Mouse (Mus musculus): ENCODE data around the gene Gpr155.

Gpr155 gene

DNA sequence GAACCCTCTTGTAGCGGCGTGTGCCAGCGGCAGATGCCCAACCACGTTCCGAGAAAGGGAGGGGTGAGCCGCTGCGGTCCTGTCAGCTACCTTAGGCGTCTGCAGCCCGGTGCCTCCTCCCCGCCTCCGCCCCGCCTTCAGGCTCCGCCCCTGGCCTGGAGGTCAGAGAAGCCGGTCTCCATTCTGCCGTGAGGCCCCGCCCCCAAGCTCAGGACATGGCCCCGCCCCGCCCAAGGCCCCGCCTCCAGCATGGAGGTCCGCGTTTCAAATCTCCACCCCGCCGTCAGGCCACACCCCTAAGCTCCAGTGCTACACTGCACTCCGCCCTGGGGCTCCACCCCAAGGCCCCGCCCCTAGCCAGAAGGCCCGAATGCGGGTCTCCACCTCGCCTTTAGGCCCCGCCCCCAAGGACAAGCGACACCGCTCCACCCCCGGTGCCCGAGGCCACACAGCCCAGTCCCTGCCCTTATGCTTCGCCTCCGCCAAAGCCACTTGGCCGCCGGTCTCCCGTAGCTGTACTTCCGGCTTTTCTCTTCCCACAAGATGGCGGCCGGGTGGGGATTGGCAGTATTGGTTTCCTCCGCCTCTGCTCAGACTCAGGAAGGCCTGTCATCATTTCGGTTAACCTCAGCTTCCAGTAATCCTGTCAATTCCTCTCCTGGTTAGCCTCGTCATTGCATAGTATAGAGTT is at the start of gene Gpr155:
TSS of gene Gpr155 (minus strand) at position 217 of the 691 bp plus-strand sequence.
- in situ Hi-C loops (cut with MboI), result no loop called here

DNA sequence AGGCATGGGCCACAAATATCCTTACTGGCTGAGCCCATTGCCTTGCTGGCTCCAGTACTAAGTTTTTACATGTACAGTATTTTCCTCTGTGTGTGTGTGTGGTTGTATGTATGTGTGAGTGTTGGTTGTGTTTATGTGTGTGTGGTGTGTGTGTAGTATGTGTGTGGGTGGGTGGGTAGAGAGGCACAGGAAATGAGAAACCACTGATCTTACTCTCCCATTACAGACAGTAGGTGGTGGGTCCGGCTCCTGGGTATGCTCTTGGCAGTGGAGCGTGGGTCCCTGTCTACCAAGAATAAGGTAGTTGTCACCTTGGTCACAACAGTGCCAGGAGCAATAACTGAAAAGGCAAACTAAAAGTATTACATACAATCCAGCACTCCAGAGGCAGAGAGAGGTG is 49.5 kb upstream of the Gpr155 start:
- in situ Hi-C loops (cut with MboI), result no loop called here

DNA sequence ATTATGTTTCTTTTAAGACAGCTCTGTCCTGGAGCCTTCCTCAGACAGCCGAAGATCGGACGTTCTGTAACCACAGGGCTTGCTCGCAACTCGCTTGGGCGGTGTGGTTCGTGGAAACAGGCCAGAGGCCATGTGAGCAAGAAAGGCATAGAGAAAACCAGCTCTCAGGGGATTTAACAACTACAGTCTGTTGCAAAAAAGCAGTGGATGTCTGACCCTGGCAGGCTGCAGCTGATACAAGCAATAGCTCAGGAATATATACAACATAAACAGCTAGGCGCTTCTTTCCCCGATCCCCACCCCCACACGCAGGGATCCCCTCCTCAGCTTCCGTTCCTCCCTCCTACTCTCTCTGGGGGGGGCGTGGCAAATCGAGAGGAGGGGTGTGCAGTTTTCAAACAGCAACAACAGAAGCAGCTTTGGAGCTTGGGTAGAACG is 45.6 kb upstream of the Gpr155 start:
- in situ Hi-C loops (cut with MboI), result no loop called here

DNA sequence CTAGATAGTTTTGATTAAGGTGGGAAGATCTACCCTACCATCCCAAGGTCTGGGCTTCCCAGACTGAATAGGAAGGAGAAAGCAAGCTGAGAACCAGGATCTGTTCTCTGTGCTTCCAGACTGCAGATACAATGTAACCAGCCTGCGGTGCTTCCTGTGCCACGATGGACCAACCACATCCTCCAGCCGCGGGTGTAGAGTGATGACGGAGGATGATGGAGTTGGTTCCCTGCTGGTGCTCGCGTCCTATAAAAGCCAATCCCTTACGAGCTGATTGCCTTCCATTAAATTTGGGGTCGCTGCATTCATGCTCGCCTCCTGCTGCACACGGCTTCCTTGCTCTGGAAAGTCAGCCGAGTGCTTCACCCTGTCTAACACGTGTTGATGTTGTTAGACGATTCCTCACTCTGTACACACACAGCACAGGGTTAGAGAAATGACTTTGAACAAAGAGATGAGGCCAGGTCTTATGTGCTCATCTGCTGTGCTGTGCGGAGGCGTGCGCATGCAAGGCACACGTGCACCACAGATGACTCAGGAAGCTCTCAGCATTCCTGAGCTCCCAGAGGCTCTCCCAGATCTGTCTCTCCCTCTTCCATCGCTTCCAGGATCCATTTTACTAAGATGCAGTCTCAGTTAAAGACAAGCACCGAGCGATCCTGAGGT is 42.6 kb upstream of the Gpr155 start:
- in situ Hi-C loops (cut with MboI), result no loop called here

DNA sequence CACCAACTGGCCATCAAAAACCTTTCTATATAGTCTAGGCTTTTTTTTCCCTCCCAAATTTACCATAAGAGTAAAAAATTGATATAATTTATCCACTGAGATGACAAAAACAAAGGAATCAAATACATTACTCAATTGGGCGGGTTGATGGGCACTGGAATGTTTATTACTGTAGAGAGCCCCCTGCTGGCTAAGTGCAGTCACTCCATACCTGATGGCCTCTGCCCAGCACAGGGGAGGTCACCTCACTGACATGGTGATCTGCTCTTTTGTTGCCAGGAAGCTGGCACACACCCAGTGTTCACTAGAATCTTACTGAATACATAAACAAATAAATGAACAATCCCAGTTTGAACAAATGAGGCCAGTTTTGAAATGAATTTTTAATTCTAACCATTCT is 40.9 kb upstream of the Gpr155 start:
- in situ Hi-C loops (cut with MboI), result no loop called here

DNA sequence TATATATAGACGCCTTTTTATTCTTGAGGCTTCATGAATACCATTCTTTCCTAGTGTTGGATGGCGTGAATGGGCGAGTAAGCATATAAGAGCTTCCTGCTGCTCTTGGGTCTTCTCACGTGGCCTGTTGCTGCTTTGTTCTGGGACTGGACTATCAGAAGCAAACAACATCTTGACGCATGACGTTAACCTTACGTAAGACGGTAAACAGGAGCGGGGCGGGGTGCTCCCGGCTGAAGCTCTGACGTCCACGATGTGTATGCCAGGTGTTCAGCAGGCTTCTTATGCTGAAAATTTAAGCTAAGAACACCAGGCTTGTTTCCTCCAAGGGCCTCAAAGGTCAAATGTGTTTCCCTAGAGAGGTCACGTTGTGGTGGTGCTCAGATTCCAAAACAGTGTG is 39.5 kb upstream of the Gpr155 start:
- in situ Hi-C loops (cut with MboI), result no loop called here

DNA sequence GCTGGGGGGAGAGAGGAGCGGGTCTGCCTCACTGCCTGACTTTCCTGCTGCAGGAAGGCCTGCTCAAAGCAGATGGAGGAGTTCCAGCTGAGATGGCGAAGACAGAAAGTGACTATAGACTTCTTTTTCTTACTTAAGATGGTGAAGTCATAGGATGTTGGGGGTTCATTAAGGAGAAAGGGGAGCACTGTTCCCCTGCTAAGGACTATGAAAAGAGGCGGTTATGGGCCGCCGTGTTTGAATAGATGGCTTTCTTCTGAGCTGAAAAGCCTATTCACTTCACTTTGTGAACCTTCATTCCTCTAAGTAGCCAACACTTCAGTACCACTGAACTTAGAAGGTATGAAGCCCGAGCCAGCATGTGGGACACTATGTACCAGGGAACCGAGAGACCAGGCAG is 33.4 kb upstream of the Gpr155 start:
- in situ Hi-C loops (cut with MboI), result loop anchor here (25.0 kb wide), 1 partner anchor 257 kb away; no protein-coding TSS in a partner anchor

DNA sequence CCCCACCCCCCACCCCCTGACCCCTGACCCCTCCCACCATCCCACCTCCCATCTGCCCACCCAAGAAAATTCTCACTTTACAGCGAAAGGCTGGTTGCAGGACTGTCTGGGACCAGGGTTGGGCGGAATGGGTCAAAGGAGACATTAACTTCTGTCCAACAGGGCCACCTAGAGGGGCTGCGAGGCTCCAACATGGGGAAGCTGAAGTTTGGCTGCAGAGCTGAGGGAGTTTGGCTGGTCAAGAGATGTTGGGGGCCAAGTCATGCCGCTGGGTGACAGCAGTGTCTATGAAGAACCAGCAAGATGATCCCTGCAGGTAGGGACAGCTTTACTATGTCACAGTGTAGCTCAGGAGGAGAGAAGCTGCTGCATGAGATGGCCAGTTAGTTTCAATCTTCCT is 32.9 kb upstream of the Gpr155 start:
- in situ Hi-C loops (cut with MboI), result loop anchor here (25.0 kb wide), 1 partner anchor 257 kb away; no protein-coding TSS in a partner anchor

DNA sequence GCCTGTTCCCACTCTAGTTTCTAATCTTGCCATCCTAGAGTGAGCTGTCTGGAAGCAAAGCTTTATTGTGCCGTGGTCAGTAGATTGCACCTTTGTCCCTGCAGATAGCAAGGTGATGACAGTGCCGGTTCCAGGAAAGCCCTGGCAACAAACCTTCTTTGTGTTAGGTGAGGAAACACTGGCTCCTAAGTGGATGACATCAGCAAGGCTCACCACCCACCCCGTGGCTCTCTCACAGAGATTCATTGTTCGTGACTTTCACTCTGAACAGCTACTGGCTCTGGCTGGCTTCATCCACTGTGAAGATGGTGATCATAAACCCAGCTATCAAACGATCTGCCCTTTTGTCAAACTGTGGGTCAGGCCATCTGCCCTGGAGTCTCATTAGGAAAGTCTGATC is 29.5 kb upstream of the Gpr155 start:
- in situ Hi-C loops (cut with MboI), result loop anchor here (25.0 kb wide), 1 partner anchor 254 kb away; no protein-coding TSS in a partner anchor

DNA sequence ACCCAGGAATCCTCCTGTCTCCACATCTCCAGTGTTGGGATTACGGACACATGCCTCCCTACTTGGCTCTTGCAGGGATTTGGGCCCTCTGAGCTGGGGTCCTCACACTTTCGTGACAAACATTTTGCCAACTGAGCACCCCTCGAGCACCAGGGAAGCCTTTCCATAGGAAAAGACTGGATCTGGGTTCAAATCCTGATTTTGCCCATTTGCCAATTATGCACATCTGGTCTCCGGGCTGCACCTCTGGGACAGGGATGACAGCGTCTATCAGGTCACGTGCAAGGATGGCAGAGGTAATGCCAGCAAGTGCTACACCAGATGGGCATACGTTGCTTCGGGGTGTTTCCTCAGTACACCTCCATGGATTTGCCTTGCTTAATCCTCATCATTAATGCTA is 23.7 kb upstream of the Gpr155 start:
- in situ Hi-C loops (cut with MboI), result loop anchor here (25.0 kb wide), 1 partner anchor 248 kb away; no protein-coding TSS in a partner anchor

DNA sequence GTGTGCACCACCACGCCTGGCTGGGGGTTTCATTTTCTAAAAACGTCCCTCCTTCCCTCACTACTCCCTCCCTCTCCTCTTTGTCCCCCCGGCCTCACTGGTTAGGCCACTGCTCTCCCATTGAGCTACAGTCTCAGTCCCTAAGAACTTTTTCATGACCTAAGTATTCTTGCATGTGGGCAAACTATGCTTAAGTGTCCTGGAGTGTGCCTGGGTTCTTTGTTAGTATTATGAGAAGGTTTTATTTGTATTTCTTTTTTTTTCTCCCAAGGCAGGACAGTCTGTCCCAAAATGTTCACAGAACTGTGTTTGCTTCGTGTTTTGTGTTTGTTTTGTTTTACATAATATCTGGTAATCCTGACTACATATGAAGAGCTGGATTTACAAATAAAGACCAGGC is 21.3 kb upstream of the Gpr155 start:
- in situ Hi-C loops (cut with MboI), result loop anchor here (25.0 kb wide), 1 partner anchor 245 kb away; no protein-coding TSS in a partner anchor

DNA sequence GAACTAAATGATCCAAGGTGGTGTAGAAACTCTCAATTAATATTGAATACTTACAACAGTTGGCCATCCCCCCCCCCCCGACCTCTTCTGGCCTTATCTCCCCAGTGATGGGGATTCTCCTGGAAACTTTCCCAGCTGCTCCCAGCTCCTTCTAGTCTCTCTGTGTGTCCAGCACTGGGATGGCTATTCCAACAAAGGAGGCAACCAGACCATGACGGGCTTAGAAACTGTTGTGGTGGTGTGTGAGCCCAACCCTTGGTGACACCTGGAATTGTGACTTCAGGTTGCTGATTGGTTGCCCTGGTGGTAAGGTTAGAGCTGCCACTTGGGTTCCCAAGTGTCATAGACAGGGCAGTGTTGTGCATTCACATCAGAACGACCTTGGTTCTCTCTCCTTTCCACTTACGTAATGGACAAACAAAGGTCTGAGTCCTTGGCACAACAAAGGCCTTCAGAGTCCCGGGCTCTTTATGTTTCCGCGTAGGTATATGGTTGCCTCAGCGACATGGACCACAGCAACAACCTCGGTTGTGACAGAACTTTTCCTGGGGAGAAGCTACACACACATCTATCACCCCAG is 20.1 kb upstream of the Gpr155 start:
- in situ Hi-C loops (cut with MboI), result loop anchor here (25.0 kb wide), 1 partner anchor 244 kb away; no protein-coding TSS in a partner anchor

DNA sequence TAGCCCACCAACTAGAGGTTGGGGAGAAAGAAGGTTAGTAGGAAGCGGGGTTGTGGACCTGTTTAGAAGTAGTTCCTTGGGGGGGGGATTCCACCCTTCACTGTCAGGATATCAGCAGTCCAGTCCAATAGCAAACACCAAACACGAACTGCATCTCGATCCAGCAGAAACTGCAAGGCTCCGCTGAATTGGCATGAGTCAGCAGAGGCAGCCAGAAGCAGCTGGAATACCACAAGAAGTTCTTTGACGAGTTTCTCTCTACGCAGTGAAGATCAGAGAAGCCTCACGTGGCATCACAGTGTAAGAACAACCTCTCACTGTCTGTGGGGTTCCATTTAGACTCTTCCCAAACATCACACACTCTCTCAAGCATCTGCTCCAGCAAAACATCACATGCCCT is 18.6 kb upstream of the Gpr155 start:
- in situ Hi-C loops (cut with MboI), result loop anchor here (25.0 kb wide), 1 partner anchor 243 kb away; no protein-coding TSS in a partner anchor

DNA sequence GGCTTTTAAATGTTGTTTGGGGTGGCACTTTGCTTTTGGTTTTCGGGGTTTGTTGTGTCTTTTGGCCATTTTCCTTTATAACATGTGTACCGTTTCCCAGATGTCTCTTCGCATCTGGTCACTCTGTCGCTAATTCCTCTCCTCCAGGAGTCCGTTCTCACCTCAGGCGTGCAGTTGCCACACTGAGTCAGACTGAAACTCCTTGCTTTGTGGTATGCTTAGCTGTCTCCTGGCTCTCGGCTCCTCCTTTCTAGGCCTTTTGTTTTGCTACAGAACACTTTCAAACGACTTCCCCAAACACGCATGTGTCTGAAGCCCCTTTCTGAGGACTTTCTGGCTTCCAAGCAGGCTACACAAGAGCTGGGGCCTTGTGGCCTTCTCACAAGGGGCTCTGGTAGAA is 18.1 kb upstream of the Gpr155 start:
- in situ Hi-C loops (cut with MboI), result loop anchor here (25.0 kb wide), 1 partner anchor 242 kb away; no protein-coding TSS in a partner anchor

DNA sequence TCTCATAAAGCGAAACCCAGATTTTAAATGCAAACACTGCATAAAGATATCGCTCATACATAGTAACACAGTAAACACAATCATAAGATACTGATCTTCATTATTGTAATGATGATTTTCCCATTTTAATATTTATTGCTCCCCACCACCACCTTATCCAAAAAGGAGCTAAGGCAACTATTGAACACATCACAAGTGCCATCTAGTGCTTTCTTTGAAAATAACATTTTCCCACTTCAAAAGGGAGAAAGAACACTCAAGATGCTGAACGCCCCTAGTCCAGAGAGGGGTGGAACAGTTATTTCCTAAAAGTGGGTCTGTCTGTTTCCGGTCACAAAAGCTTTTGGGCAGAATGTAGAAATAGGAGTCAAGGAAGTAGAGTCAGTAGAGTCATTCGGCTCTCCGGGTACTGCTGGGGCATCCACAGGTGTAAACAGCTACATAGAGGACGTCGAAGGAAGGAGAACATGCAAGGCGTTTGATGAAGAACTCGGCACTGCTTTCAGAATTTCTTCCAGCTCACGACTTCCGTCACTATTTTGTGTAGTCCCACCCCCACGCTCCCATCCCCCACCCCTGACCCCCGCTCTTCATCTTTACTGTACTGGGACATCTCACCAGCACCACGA is 17.1 kb upstream of the Gpr155 start:
- in situ Hi-C loops (cut with MboI), result loop anchor here (25.0 kb wide), 1 partner anchor 241 kb away; no protein-coding TSS in a partner anchor

DNA sequence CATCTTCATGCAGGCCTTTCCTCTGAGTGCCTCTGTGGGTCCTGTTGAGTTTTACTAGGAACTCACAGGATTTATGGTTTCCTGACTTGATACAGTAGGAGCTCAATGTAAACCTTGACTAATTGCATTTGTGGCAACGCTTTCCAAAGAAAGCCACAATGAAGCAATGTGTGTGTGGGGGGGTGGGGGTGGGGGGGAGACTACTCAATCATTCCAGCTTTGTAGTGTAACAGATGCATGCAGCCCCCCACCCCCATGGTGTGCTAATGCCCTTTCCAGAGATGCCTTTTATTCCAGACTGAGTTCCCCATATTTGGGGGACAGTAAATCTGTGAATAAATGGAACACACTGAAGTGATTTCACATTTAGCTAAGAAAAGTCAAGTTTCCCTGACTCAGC is 15.3 kb upstream of the Gpr155 start:
- in situ Hi-C loops (cut with MboI), result loop anchor here (25.0 kb wide), 1 partner anchor 239 kb away; no protein-coding TSS in a partner anchor

DNA sequence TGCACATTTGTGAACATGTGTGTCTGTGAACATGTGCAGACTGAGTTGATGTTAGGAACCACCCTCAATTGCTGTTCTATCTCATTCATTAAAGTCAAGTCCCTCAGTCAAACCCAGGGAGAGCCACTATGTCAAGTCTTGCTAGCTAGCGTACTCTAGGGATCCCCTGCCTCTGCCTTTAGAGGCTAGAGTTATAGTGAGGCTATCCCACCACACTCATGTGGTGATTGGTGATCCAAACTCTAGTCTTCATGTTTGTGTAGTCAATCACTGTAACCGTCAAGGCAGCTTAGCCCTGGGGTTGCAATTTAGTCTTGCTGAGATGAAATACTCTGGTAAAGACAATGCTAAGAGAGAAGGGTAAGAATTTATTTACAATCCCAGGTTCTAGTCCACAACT is 11.1 kb upstream of the Gpr155 start:
- in situ Hi-C loops (cut with MboI), result no loop called here

DNA sequence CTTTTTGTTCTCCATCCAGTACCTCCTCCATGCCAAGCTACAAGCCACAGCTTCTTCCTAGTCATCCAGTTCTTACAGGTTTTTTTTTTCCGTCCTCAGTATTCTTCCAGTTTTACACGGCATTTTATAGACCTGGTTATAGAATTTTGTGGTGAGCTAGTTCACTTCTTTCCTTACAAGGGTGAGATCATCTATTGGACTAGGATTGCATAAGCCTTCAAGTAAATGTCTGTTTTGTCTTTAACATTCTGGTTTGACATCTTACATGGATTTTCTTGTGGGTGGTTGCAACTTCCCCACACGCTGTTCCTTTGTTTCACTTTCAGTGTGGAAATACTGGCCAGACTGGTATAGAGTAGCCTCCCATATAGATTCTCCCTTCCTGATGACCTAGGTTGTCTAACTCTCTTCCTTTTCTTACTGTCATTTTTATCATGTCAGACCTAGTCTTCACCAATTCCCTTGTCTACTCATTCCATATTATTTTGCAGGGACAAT is 10.5 kb upstream of the Gpr155 start:
- in situ Hi-C loops (cut with MboI), result no loop called here

DNA sequence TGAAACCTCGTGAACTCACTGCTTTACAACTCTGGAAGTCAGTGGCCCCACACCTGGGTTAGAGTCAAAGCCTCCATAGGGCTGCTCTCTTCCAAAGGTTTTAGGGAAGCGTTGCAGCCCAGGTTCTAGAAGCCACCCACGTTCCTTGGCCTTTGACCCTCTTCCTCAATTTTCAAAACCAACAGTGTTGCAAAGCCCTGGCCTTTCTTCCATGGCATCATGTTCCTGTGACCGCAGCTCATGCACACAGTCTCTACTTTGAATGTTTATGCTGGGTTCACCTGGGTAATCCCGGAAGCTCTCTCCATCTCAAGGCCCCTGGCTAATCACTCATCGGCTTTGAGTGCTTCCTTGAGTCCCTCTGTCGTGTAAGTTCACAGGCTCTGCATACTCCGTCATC is 9.1 kb upstream of the Gpr155 start:
- in situ Hi-C loops (cut with MboI), result no loop called here

DNA sequence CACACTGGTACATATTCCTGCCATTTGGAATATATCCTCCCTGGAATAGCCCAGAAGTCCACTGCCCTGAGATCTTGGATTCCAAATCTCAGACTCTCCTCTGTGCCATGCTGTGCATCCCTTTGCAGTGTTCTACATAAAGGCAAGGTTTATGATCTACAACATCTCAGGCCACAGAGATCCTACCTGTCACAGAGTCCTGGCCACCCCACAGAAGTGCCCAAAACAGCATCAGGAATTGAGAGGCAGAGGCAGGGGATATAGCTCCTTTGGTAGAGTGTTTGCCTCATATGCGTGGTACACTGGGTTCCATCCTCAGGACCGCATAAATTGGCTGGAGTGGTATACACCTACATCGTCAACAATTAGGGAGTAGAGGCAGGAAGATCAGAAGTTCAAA is 8.1 kb upstream of the Gpr155 start:
- in situ Hi-C loops (cut with MboI), result no loop called here

DNA sequence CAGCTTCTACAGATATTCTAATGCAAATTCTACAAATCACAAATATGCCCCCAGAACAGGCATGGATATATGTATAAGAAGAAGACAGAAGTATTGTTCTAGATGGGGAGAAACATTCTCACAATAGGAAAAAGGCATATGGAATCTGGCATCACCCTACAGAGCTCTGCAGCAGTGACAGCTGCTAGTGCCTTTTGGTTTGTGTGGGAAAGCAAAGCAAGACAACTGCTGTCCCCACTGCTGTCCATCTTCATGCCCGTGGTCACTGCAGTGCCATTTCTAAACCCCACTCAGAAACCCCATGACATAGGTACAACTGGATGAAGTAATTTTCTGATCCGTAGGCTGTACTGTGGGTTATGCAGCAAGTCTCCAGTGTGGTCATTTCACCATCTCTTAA is 6.4 kb upstream of the Gpr155 start:
- in situ Hi-C loops (cut with MboI), result no loop called here

DNA sequence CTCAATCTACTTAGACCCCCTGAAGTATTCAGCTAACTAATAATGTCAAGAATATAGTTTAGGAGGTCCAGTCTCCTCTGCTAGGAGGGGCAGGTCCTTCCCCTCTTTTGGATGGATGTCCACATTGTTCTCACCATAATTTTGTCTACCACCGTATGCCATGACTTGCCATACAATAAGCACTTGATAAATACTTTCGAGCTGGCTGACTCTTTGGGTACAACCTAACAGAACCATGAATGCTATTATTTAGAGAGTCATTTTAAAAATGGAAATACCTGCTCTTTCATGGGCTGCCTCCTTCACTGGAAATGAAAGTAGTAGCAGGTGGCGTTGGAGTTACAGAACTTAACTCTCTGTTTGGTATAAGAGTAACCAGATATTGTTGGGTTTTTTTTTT is 3.6 kb upstream of the Gpr155 start:
- in situ Hi-C loops (cut with MboI), result no loop called here
